Mouse (Mus musculus): ENCODE data around the gene Slain1. TPM values are rescaled to one million over a fixed set of nuclear protein-coding genes. Genes with fewer than 3 reads are reported as not detected.

Gene Slain1
- polyA plus RNA-seq, 1 experiment from 2014 or later = 0.49 TPM

- WGBS = 69% methylated on average over 5 of the region's 5 CpGs
- Histone ChIP-seq H3K4me1 (replicated peaks; ENCODE audit: control insufficient read depth, insufficient read depth, low read length) (no peaks in the 10 kb centered on the region), H3K27me3 (replicated peaks; ENCODE audit: control insufficient read depth, insufficient read depth, low read length) (peaks cover 4% of the 10 kb centered on the region), H3K4me3 (ENCODE audit: low read depth, low read length) (no peak overlapping the region), H3K36me3 (ENCODE audit: control insufficient read depth, insufficient read depth, low read length) (no peaks in the 10 kb centered on the region), H3K9me3 (ENCODE audit: control insufficient read depth, low read length) (no peaks in the 10 kb centered on the region), H3K27ac (ENCODE audit: low read depth, low read length) (no peak overlapping the region), H3K4me2 (no peak overlapping the region), H3K9ac (ENCODE audit: low read depth, low read length) (no peak overlapping the region)
- no peak for DNase-seq (ENCODE audit: low spot score)
- ATAC-seq (replicated peaks; ENCODE audit: low FRiP score) = no peak
Observed at GRCm38 (mm10) chr14:103655448-103655847, 5.4 kb downstream of the Slain1 start.

DNA sequence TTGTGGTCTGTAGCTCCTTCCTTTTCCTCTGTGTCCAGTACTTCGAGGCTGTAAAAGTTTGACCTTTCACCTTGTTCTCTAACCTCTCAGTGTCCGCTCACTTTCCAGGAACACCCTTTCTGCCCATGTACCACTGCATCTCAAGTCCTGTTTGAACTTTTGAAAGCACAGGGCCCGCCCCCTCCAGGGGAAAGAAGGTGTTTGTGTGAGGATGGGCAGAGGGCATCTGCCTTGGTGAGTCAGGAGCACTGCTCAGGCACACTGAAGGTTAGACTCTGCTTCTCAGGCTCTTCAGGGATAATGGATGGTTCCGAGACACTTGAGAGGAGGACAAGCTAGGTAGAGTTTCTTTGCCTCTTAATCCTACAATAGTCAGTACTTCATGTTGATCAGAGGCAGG lies 7.8 kb downstream of the Slain1 start:
- H3K36me3 ChIP-seq (ENCODE audit: control insufficient read depth, insufficient read depth, low read length) = no peaks in the 10 kb centered on the region
- ATAC-seq (replicated peaks; ENCODE audit: low FRiP score) (no peak), DNase-seq (ENCODE audit: low spot score) (no peak)
- H3K9ac ChIP-seq (ENCODE audit: low read depth, low read length) = no peak overlapping the region
- H3K9me3 ChIP-seq (ENCODE audit: control insufficient read depth, low read length) = no peaks in the 10 kb centered on the region
- H3K27ac ChIP-seq (ENCODE audit: low read depth, low read length) = no peak overlapping the region
- H3K4me3 ChIP-seq (ENCODE audit: low read depth, low read length) = no peak overlapping the region
- 71% methylated on average over 4 of the region's 4 CpGs for WGBS
- no peaks in the 10 kb centered on the region for H3K27me3 ChIP-seq (replicated peaks; ENCODE audit: control insufficient read depth, insufficient read depth, low read length)
- H3K4me1 ChIP-seq (replicated peaks; ENCODE audit: control insufficient read depth, insufficient read depth, low read length) = no peaks in the 10 kb centered on the region
- H3K4me2 ChIP-seq = no peak overlapping the region

DNA sequence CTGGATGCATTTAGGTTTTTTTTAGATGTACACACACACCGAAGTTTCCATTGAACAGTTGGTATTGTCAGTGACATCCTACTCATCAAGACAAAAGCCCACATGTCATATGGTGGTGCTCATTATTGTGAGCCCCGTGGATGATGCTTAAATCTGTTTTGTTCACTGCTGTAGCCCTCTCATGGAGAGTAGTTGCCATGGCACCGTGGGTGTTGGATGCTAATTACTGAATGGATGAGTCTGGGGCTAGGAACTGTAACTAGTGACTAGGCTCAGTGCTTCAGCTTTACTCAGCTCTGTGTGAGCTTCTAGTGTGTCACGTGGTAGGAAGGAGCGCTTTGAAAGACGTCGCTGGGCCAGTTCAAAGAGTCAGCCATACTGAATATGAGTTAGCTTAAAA lies 13.0 kb downstream of the Slain1 start:
- DNase-seq (ENCODE audit: low spot score) = no peak
- 80% methylated on average over 7 of the region's 7 CpGs for WGBS
- no peak for ATAC-seq (replicated peaks; ENCODE audit: low FRiP score)
- H3K4me3 ChIP-seq (ENCODE audit: low read depth, low read length) = no peak overlapping the region
- H3K9me3 ChIP-seq (ENCODE audit: control insufficient read depth, low read length) = no peaks in the 10 kb centered on the region
- no peaks in the 10 kb centered on the region for H3K36me3 ChIP-seq (ENCODE audit: control insufficient read depth, insufficient read depth, low read length)
- no peaks in the 10 kb centered on the region for H3K27me3 ChIP-seq (replicated peaks; ENCODE audit: control insufficient read depth, insufficient read depth, low read length)
- H3K4me1 ChIP-seq (replicated peaks; ENCODE audit: control insufficient read depth, insufficient read depth, low read length) = no peaks in the 10 kb centered on the region
- no peak overlapping the region for H3K27ac ChIP-seq (ENCODE audit: low read depth, low read length)
- no peak overlapping the region for H3K4me2 ChIP-seq
- H3K9ac ChIP-seq (ENCODE audit: low read depth, low read length) = no peak overlapping the region

- H3K27ac ChIP-seq (ENCODE audit: low read depth, low read length) = no peak overlapping the region
- WGBS = 68% methylated on average over 4 of the region's 4 CpGs
- H3K4me1 ChIP-seq (replicated peaks; ENCODE audit: control insufficient read depth, insufficient read depth, low read length) = no peaks in the 10 kb centered on the region
- no peak for ATAC-seq (replicated peaks; ENCODE audit: low FRiP score)
- no peaks in the 10 kb centered on the region for H3K9me3 ChIP-seq (ENCODE audit: control insufficient read depth, low read length)
- no peak for DNase-seq (ENCODE audit: low spot score)
- no peak overlapping the region for H3K4me2 ChIP-seq
- H3K9ac ChIP-seq (ENCODE audit: low read depth, low read length) = no peak overlapping the region
- H3K27me3 ChIP-seq (replicated peaks; ENCODE audit: control insufficient read depth, insufficient read depth, low read length) = no peaks in the 10 kb centered on the region
- no peaks in the 10 kb centered on the region for H3K36me3 ChIP-seq (ENCODE audit: control insufficient read depth, insufficient read depth, low read length)
- no peak overlapping the region for H3K4me3 ChIP-seq (ENCODE audit: low read depth, low read length)
Observed at GRCm38 (mm10) chr14:103664391-103664790, 14.4 kb downstream of the Slain1 start.

GRCm38 (mm10) chr14:103666347-103666954 lies 16.4 kb downstream of the Slain1 start:
- H3K4me1 ChIP-seq (replicated peaks; ENCODE audit: control insufficient read depth, insufficient read depth, low read length) = no peaks in the 10 kb centered on the region
- no peak overlapping the region for H3K27ac ChIP-seq (ENCODE audit: low read depth, low read length)
- 72% methylated on average over 8 of the region's 8 CpGs for WGBS
- H3K4me2 ChIP-seq = no peak overlapping the region
- H3K36me3 ChIP-seq (ENCODE audit: control insufficient read depth, insufficient read depth, low read length) = no peaks in the 10 kb centered on the region
- no peak overlapping the region for H3K4me3 ChIP-seq (ENCODE audit: low read depth, low read length)
- DNase-seq (ENCODE audit: low spot score) (no peak), ATAC-seq (replicated peaks; ENCODE audit: low FRiP score) (no peak)
- H3K9ac ChIP-seq (ENCODE audit: low read depth, low read length) = no peak overlapping the region
- no peaks in the 10 kb centered on the region for H3K9me3 ChIP-seq (ENCODE audit: control insufficient read depth, low read length)
- H3K27me3 ChIP-seq (replicated peaks; ENCODE audit: control insufficient read depth, insufficient read depth, low read length) = no peaks in the 10 kb centered on the region

GRCm38 (mm10) chr14:103667036-103667435 lies 17.0 kb downstream of the Slain1 start:
- Histone ChIP-seq H3K4me1 (replicated peaks; ENCODE audit: control insufficient read depth, insufficient read depth, low read length) (no peaks in the 10 kb centered on the region), H3K4me3 (ENCODE audit: low read depth, low read length) (no peak overlapping the region), H3K36me3 (ENCODE audit: control insufficient read depth, insufficient read depth, low read length) (no peaks in the 10 kb centered on the region), H3K4me2 (no peak overlapping the region), H3K9ac (ENCODE audit: low read depth, low read length) (no peak overlapping the region), H3K9me3 (ENCODE audit: control insufficient read depth, low read length) (no peaks in the 10 kb centered on the region), H3K27me3 (replicated peaks; ENCODE audit: control insufficient read depth, insufficient read depth, low read length) (no peaks in the 10 kb centered on the region), H3K27ac (ENCODE audit: low read depth, low read length) (no peak overlapping the region)
- 87% methylated on average over 8 of the region's 8 CpGs for WGBS
- DNase-seq (ENCODE audit: low spot score) (no peak), ATAC-seq (replicated peaks; ENCODE audit: low FRiP score) (no peak)

DNA sequence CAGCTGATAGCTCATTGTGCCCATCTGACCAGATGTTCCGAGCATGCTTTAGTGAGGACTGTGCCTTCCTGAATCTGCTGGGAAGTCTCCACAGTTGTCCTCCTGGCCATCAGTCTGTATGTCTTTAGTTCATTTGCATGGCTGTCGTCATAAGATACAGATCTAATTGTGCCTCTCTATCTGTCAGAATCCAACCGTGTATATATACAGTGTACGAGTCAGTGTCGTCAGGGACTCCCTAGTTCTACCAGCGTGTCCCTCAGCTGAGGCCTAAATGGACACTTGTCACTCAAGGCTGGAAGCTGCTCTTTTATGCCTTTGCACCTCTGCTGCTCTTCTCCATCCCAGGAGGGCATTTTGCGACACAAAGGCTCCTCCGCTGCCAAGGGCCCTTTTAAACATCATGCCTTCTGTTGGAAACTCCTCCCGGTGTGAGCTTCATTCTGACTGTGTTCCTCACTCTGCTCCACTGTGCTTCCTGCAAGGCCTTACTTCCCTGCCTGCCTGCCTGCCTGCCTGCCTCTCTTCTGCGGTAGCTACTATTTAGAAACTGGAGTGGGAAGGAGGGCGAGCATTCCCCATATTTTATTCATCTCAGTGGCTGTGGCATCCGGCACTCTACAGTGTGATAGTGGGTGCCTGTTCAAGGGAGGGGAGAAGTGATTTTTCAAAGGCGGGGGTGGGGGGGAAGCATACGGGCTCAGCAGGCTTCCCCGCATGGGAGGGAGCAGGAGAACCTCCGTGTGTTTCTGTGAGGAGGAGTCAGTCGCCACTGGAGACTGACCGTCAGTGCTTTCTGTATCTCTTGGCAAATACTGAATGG lies 29.6 kb downstream of the Slain1 start:
- no peak overlapping the region for H3K27ac ChIP-seq (ENCODE audit: low read depth, low read length)
- no peak for DNase-seq (ENCODE audit: low spot score)
- peak overlapping the region; percentile 15; the same call in 1 of the 2 replicates for H3K4me2 ChIP-seq
- no peaks in the 10 kb centered on the region for H3K4me1 ChIP-seq (replicated peaks; ENCODE audit: control insufficient read depth, insufficient read depth, low read length)
- no peak overlapping the region for H3K9ac ChIP-seq (ENCODE audit: low read depth, low read length)
- H3K36me3 ChIP-seq (ENCODE audit: control insufficient read depth, insufficient read depth, low read length) = no peaks in the 10 kb centered on the region
- H3K27me3 ChIP-seq (replicated peaks; ENCODE audit: control insufficient read depth, insufficient read depth, low read length) = no peaks in the 10 kb centered on the region
- no peak for ATAC-seq (replicated peaks; ENCODE audit: low FRiP score)
- H3K4me3 ChIP-seq (ENCODE audit: low read depth, low read length) = no peak overlapping the region
- H3K9me3 ChIP-seq (ENCODE audit: control insufficient read depth, low read length) = no peaks in the 10 kb centered on the region
- WGBS = 50% methylated on average over 18 of the region's 18 CpGs

- no peak for ATAC-seq (replicated peaks; ENCODE audit: low FRiP score)
Observed at GRCm38 (mm10) chr14:103680285-103680819, 30.3 kb downstream of the Slain1 start.

More at GRCm38 (mm10) chr14:103680285-103680819, 30.3 kb downstream of the Slain1 start:
- Histone ChIP-seq H3K4me1 (replicated peaks; ENCODE audit: control insufficient read depth, insufficient read depth, low read length) (no peaks in the 10 kb centered on the region), H3K27me3 (replicated peaks; ENCODE audit: control insufficient read depth, insufficient read depth, low read length) (no peaks in the 10 kb centered on the region), H3K4me2 (peak overlapping the region; percentile 15; the same call in 1 of the 2 replicates), H3K36me3 (ENCODE audit: control insufficient read depth, insufficient read depth, low read length) (no peaks in the 10 kb centered on the region), H3K27ac (ENCODE audit: low read depth, low read length) (no peak overlapping the region), H3K9me3 (ENCODE audit: control insufficient read depth, low read length) (no peaks in the 10 kb centered on the region), H3K9ac (ENCODE audit: low read depth, low read length) (no peak overlapping the region), H3K4me3 (ENCODE audit: low read depth, low read length) (no peak overlapping the region)
- DNase-seq (ENCODE audit: low spot score) = no peak
- 53% methylated on average over 7 of the region's 7 CpGs for WGBS
